Mouse (Mus musculus) heart, embryonic 13.5 days (tissue): ENCODE measurements around the gene Pdha2. TPM values are rescaled to one million over a fixed set of nuclear protein-coding genes. Genes with fewer than 3 reads are reported as not detected.

Source experiments
- ATAC-seq: fragments of 200-750 bp; cut with Nextera tagmentation; 2 replicates; pipeline ENCODE4 v1.8.0; 2017; ENCODE audit warnings: moderate TSS enrichment; ENCODE audit not compliant: insufficient number of reproducible peaks, low FRiP score, low TSS enrichment; ENCODE audit errors: extremely low read depth
- H3K27ac ChIP-seq: fragments of 300-500 bp; sonication (generic); replicated peaks from 2 replicates; pipeline ENCODE4 v1.5.1; 2015; ENCODE audit warnings: moderate library complexity, mild to moderate bottlenecking, inconsistent platforms
- H3K27me3 ChIP-seq: fragments of 300-500 bp; sonication (generic); replicated peaks from 2 replicates; pipeline ENCODE4 v1.6.1; 2015; ENCODE audit warnings: mild to moderate bottlenecking, inconsistent platforms
- H3K36me3 ChIP-seq: fragments of 300-500 bp; sonication (generic); 2 replicates; pipeline ENCODE4 v1.6.1; 2015; ENCODE audit warnings: mild to moderate bottlenecking, inconsistent platforms
- H3K4me1 ChIP-seq: fragments of 300-500 bp; sonication (generic); 2 replicates; pipeline ENCODE4 v1.6.1; 2015; ENCODE audit warnings: inconsistent platforms
- H3K4me2 ChIP-seq: fragments of 300-500 bp; sonication (generic); 2 replicates; pipeline ENCODE4 v1.6.1; 2015; ENCODE audit warnings: inconsistent platforms, mild to moderate bottlenecking, moderate library complexity
- H3K4me3 ChIP-seq: fragments of 300-500 bp; sonication (generic); 2 replicates; pipeline ENCODE4 v1.5.1; 2015; ENCODE audit warnings: moderate library complexity, mild to moderate bottlenecking, inconsistent platforms
- H3K9ac ChIP-seq: fragments of 300-500 bp; sonication (generic); 2 replicates; pipeline ENCODE4 v1.6.1; 2015; ENCODE audit warnings: inconsistent platforms, mild to moderate bottlenecking, moderate library complexity
- H3K9me3 ChIP-seq: fragments of 300-500 bp; sonication (generic); 2 replicates; pipeline ENCODE4 v1.6.1; 2016; ENCODE audit warnings: inconsistent platforms
- WGBS: fragments of 180-500 bp; shearing (Covaris S2); methylation state at CpG from one replicate; pipeline ENCODE4 v1.1.7; 2015; ENCODE audit warnings: mixed read lengths; 5-methylcytosine and 5-hydroxymethylcytosine counted together
- polyA plus RNA-seq: library from polyadenylated mRNA; unstranded; fragments of >200 nt; fragmentation: Nextera tagmentation; extraction: Ambion mirVana; gene quantifications from 2 replicates; pipeline ENCODE4 v1.2.1, GENCODE M21; 2015

Gene Pdha2
- polyA plus RNA-seq = not detected in 2 replicates

- Histone ChIP-seq H3K9ac (no peak within 1 kb of the TSS), H3K27ac (no peak within 1 kb of the TSS), H3K27me3 (no peaks in the 10 kb centered on the region), H3K4me2 (no peak within 1 kb of the TSS), H3K36me3 (no peaks in the 10 kb centered on the region), H3K4me3 (no peak within 1 kb of the TSS), H3K9me3 (no peaks in the 10 kb centered on the region), H3K4me1 (no peaks in the 10 kb centered on the region)
- no peak for ATAC-seq
- 75% methylated on average over 5 of the region's 5 CpGs for WGBS
Measured at GRCm38 (mm10) chr3:141212255-141212654, at the start of gene Pdha2. Gene Pdha2, minus strand, starts transcription at chr3:141212355.

GRCm38 (mm10) chr3:141260518-141260917, 48.4 kb upstream of the Pdha2 start:
- 79% methylated on average over 1 of the region's 1 CpGs for WGBS

GRCm38 (mm10) chr3:141251440-141251839, 39.3 kb upstream of the Pdha2 start:
- no peak for ATAC-seq
- no peaks in the 10 kb centered on the region for H3K4me1 ChIP-seq
- no peaks in the 10 kb centered on the region for H3K9me3 ChIP-seq
- H3K4me2 ChIP-seq = no peak overlapping the region
- no peak overlapping the region for H3K9ac ChIP-seq
- H3K27ac ChIP-seq = no peak overlapping the region
- WGBS = 82% methylated on average over 1 of the region's 1 CpGs
- H3K4me3 ChIP-seq = no peak overlapping the region
- H3K27me3 ChIP-seq = no peaks in the 10 kb centered on the region
- H3K36me3 ChIP-seq = no peaks in the 10 kb centered on the region

More at GRCm38 (mm10) chr3:141260518-141260917, 48.4 kb upstream of the Pdha2 start:
- no peaks in the 10 kb centered on the region for H3K9me3 ChIP-seq
- no peak overlapping the region for H3K9ac ChIP-seq
- no peaks in the 10 kb centered on the region for H3K4me1 ChIP-seq
- no peaks in the 10 kb centered on the region for H3K36me3 ChIP-seq
- ATAC-seq = no peak
- no peaks in the 10 kb centered on the region for H3K27me3 ChIP-seq
- H3K4me2 ChIP-seq = no peak overlapping the region
- no peak overlapping the region for H3K4me3 ChIP-seq
- no peak overlapping the region for H3K27ac ChIP-seq

GRCm38 (mm10) chr3:141244725-141245298, 32.7 kb upstream of the Pdha2 start:
- no peaks in the 10 kb centered on the region for H3K36me3 ChIP-seq
- H3K4me3 ChIP-seq = no peak overlapping the region
- H3K4me1 ChIP-seq = no peaks in the 10 kb centered on the region
- no peak for ATAC-seq
- WGBS = 46% methylated on average over 5 of the region's 5 CpGs
- H3K4me2 ChIP-seq = no peak overlapping the region
- no peaks in the 10 kb centered on the region for H3K9me3 ChIP-seq
- no peak overlapping the region for H3K9ac ChIP-seq
- H3K27me3 ChIP-seq = no peaks in the 10 kb centered on the region
- no peak overlapping the region for H3K27ac ChIP-seq

- H3K9ac ChIP-seq = no peak overlapping the region
- H3K36me3 ChIP-seq = no peaks in the 10 kb centered on the region
- no peak overlapping the region for H3K4me2 ChIP-seq
- H3K27me3 ChIP-seq = no peaks in the 10 kb centered on the region
- no peaks in the 10 kb centered on the region for H3K4me1 ChIP-seq
- H3K27ac ChIP-seq = no peak overlapping the region
- no peaks in the 10 kb centered on the region for H3K9me3 ChIP-seq
- no peak overlapping the region for H3K4me3 ChIP-seq
- ATAC-seq = no peak
- WGBS = 63% methylated on average over 2 of the region's 2 CpGs
Measured at GRCm38 (mm10) chr3:141238071-141238470, 25.9 kb upstream of the Pdha2 start.

GRCm38 (mm10) chr3:141229148-141229547, 17.0 kb upstream of the Pdha2 start:
- Histone ChIP-seq H3K9ac (no peak overlapping the region), H3K9me3 (no peaks in the 10 kb centered on the region), H3K27me3 (no peaks in the 10 kb centered on the region), H3K4me3 (no peak overlapping the region), H3K4me2 (no peak overlapping the region), H3K27ac (no peak overlapping the region), H3K36me3 (no peaks in the 10 kb centered on the region), H3K4me1 (no peaks in the 10 kb centered on the region)
- no peak for ATAC-seq
- 41% methylated on average over 2 of the region's 2 CpGs for WGBS

- Histone ChIP-seq H3K9ac (no peak overlapping the region), H3K4me2 (no peak overlapping the region), H3K9me3 (no peaks in the 10 kb centered on the region), H3K4me3 (no peak overlapping the region), H3K27me3 (no peaks in the 10 kb centered on the region), H3K36me3 (no peaks in the 10 kb centered on the region), H3K4me1 (peaks cover 11% of the 10 kb centered on the region), H3K27ac (no peak overlapping the region)
- 44% methylated on average over 1 of the region's 1 CpGs for WGBS
- ATAC-seq = no peak
Measured at GRCm38 (mm10) chr3:141222339-141222738, 10.2 kb upstream of the Pdha2 start.

GRCm38 (mm10) chr3:141218561-141218960, 6.4 kb upstream of the Pdha2 start:
- Histone ChIP-seq H3K36me3 (no peaks in the 10 kb centered on the region), H3K27me3 (no peaks in the 10 kb centered on the region), H3K9me3 (no peaks in the 10 kb centered on the region), H3K9ac (no peak overlapping the region), H3K4me3 (no peak overlapping the region), H3K4me1 (peaks cover 11% of the 10 kb centered on the region), H3K27ac (no peak overlapping the region), H3K4me2 (no peak overlapping the region)
- WGBS = 27% methylated on average over 2 of the region's 2 CpGs
- no peak; the same call in 1 of the 2 replicates for ATAC-seq

- no peaks in the 10 kb centered on the region for H3K36me3 ChIP-seq
- H3K9me3 ChIP-seq = no peaks in the 10 kb centered on the region
- no peak overlapping the region for H3K4me2 ChIP-seq
- H3K27me3 ChIP-seq = no peaks in the 10 kb centered on the region
- no peak overlapping the region for H3K27ac ChIP-seq
- H3K4me3 ChIP-seq = no peak overlapping the region
- H3K4me1 ChIP-seq = peaks cover 11% of the 10 kb centered on the region
- H3K9ac ChIP-seq = no peak overlapping the region
- no peak for ATAC-seq
Measured at GRCm38 (mm10) chr3:141216999-141217398, 4.8 kb upstream of the Pdha2 start.

- 67% methylated on average over 6 of the region's 6 CpGs for WGBS
- no peak overlapping the region for H3K4me3 ChIP-seq
- H3K9me3 ChIP-seq = no peaks in the 10 kb centered on the region
- H3K4me2 ChIP-seq = no peak overlapping the region
- H3K27ac ChIP-seq = no peak overlapping the region
- H3K4me1 ChIP-seq = peaks cover 11% of the 10 kb centered on the region
- no peaks in the 10 kb centered on the region for H3K36me3 ChIP-seq
- ATAC-seq = no peak
- H3K9ac ChIP-seq = no peak overlapping the region
- no peaks in the 10 kb centered on the region for H3K27me3 ChIP-seq
Measured at GRCm38 (mm10) chr3:141216237-141216636, 4.1 kb upstream of the Pdha2 start.

GRCm38 (mm10) chr3:141214789-141215188, 2.6 kb upstream of the Pdha2 start:
- no peak for ATAC-seq
- Histone ChIP-seq H3K4me1 (peaks cover 11% of the 10 kb centered on the region), H3K27me3 (no peaks in the 10 kb centered on the region), H3K36me3 (no peaks in the 10 kb centered on the region), H3K27ac (no peak overlapping the region), H3K4me3 (no peak overlapping the region), H3K9me3 (no peaks in the 10 kb centered on the region), H3K9ac (no peak overlapping the region), H3K4me2 (no peak overlapping the region)
- 65% methylated on average over 2 of the region's 2 CpGs for WGBS

- Histone ChIP-seq H3K4me3 (no peak overlapping the region), H3K9me3 (no peaks in the 10 kb centered on the region), H3K9ac (no peak overlapping the region), H3K27ac (no peak overlapping the region), H3K36me3 (no peaks in the 10 kb centered on the region), H3K27me3 (no peaks in the 10 kb centered on the region), H3K4me2 (no peak overlapping the region), H3K4me1 (peaks cover 11% of the 10 kb centered on the region)
- no peak for ATAC-seq
Measured at GRCm38 (mm10) chr3:141214197-141214596, 2.0 kb upstream of the Pdha2 start.
